Mouse (Mus musculus) ES-E14 (cell line): ENCODE data around the gene Stkld1. TPM values are rescaled to one million over a fixed set of nuclear protein-coding genes. Genes with fewer than 3 reads are reported as not detected.

ENCODE experiments used
- DNase-seq: peaks from one replicate; pipeline ENCODE4 v3.0.0-alpha.2; 2013; ENCODE audit warnings: low read depth, low spot score
- H3K27ac ChIP-seq: 2 replicates; pipeline ENCODE4 v1.5.1; 2012; ENCODE audit warnings: low read depth, mild to moderate bottlenecking, low read length, moderate library complexity, mixed read lengths; ENCODE audit not compliant: poor library complexity, insufficient read depth, severe bottlenecking
- H3K36me3 ChIP-seq: 2 replicates; pipeline ENCODE4 v1.6.1; 2012; ENCODE audit warnings: mild to moderate bottlenecking, low read length, moderate library complexity, mixed read lengths; ENCODE audit not compliant: control insufficient read depth, poor library complexity, insufficient read depth, severe bottlenecking
- H3K4me1 ChIP-seq, 2 experiments: fragments of 150-350 bp in 1 of 2; sonication (generic) in 1 of 2; 2 replicates each; pipeline ENCODE4 v1.6.1; 2012; ENCODE audit warnings: low read length in 2 of 2, mild to moderate bottlenecking in 1 of 2, mixed read lengths in 1 of 2; ENCODE audit not compliant: control insufficient read depth in 2 of 2, insufficient read depth in 2 of 2, poor library complexity in 1 of 2
- H3K4me3 ChIP-seq, 2 experiments: fragments of 150-350 bp in 1 of 2; sonication (generic) in 1 of 2; 2 replicates each; pipeline ENCODE4 v1.5.1; 2012; ENCODE audit warnings: low read length in 2 of 2, low read depth in 1 of 2, mild to moderate bottlenecking in 1 of 2, mixed read lengths in 1 of 2; ENCODE audit not compliant: insufficient read depth in 1 of 2, poor library complexity in 1 of 2, severe bottlenecking in 1 of 2
- H3K9ac ChIP-seq: 2 replicates; pipeline ENCODE4 v1.6.1; 2012; ENCODE audit warnings: low read depth, mild to moderate bottlenecking, low read length, mixed read lengths; ENCODE audit not compliant: poor library complexity, insufficient read depth, severe bottlenecking
- H3K9me3 ChIP-seq: fragments of 150-350 bp; sonication (generic); 2 replicates; pipeline ENCODE4 v1.6.1; 2012; ENCODE audit warnings: low read depth, mild to moderate bottlenecking, low read length; ENCODE audit not compliant: control insufficient read depth, insufficient read depth
- CHD2 ChIP-seq: IDR thresholded peaks from 2 replicates; pipeline ENCODE4 v1.6.1; 2014; ENCODE audit warnings: mild to moderate bottlenecking, low read depth, low read length, inconsistent platforms
- HCFC1 ChIP-seq: IDR thresholded peaks from 2 replicates; pipeline ENCODE4 v1.6.1; 2012; ENCODE audit warnings: low read length, inconsistent platforms, borderline replicate concordance; ENCODE audit not compliant: insufficient read depth
- MAFK ChIP-seq: IDR thresholded peaks from 2 replicates; pipeline ENCODE4 v1.6.1; 2014; ENCODE audit warnings: mild to moderate bottlenecking, low read depth, low read length, inconsistent platforms; ENCODE audit not compliant: insufficient read depth
- ZC3H11A ChIP-seq: IDR thresholded peaks from 2 replicates; pipeline ENCODE4 v1.6.1; 2012; ENCODE audit warnings: low read depth, mild to moderate bottlenecking, inconsistent platforms, low read length, borderline replicate concordance
- ZNF384 ChIP-seq: IDR thresholded peaks from 2 replicates; pipeline ENCODE4 v1.6.1; 2012; ENCODE audit warnings: low read depth, low read length, inconsistent platforms
- in situ Hi-C, 2 experiments: fragments of 600-800 bp; cut with MboI; formaldehyde crosslinking; loops; one replicate each; pipeline ENCODE4 v1.15.1; 2025; ENCODE audit warnings: low sequenced_read_pairs in 2 of 2, inconsistent platforms in 1 of 2; ENCODE audit not compliant: unreplicated experiment in 2 of 2
- total RNA-seq: library from RNA; depleted of rRNA; stranded (reverse); fragments of 300-350 nt; gene quantifications from 2 replicates; pipeline ENCODE4 v1.2.3, GENCODE M21; 2012

The Stkld1 gene
- total RNA-seq, 1 experiment: not detected

DNA sequence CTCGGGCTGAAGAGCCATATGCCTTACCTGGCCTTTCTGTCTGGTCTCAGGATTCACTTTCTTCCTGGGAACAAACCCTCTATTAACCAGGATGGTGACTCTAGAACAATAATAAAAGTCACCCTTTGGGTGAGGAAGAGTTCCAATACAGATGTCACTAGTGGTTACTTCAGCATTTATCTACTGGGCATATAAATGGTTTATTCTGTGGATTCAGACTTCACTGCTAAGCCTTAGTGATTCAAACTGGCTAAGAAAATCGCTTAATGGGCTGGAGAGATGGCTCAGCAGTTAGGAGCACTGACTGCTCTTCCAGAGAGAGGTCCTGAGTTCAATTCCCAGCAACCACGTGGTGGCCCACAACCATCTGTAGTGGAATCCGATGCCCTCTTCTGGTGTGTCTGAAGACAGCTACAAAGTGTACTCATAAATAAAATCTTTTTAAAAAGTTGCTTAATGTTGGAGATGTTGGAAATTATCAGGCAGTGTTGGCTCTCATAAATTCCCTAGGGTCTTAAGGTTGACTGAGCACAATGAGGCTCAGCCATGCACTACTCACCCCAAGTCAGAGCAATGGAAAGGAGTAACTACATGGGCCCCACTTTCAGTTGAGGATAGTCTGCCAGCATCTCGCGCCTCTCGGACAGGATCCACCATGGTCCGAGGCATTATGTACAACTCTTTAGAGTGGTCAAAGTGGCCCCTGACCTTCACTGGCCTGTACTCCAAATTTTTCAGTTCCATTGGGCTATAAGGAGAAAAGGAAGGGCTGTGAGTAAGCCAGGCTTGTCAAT lies 19.5 kb upstream of the Stkld1 start:
- Histone ChIP-seq H3K36me3 (peaks cover 56% of the 10 kb centered on the region), H3K4me1 (peaks cover 0 to 6% of the 10 kb centered on the region in 2 experiments; a peak in 1 of 4 replicates), H3K9me3 (no peaks in the 10 kb centered on the region), H3K27ac (no peak overlapping the region), H3K4me3 (0 out of 4 replicates have a peak overlapping the region, but pooled peaks of 1 of the 2 experiments have one; percentile 36), H3K9ac (no peak overlapping the region)
- in situ Hi-C loops: loop anchor here in 1 of 2 experiments (25.0 kb wide), 1 partner anchor 477 kb away; the partner anchor contains the start of gene Sec16a
- DNase-seq: no peak
- TF ChIP-seq MAFK (no peak), ZC3H11A (no peak), ZNF384 (no peak), HCFC1 (no peak), CHD2 (no peak; the same call in 1 of the 2 replicates)

DNA sequence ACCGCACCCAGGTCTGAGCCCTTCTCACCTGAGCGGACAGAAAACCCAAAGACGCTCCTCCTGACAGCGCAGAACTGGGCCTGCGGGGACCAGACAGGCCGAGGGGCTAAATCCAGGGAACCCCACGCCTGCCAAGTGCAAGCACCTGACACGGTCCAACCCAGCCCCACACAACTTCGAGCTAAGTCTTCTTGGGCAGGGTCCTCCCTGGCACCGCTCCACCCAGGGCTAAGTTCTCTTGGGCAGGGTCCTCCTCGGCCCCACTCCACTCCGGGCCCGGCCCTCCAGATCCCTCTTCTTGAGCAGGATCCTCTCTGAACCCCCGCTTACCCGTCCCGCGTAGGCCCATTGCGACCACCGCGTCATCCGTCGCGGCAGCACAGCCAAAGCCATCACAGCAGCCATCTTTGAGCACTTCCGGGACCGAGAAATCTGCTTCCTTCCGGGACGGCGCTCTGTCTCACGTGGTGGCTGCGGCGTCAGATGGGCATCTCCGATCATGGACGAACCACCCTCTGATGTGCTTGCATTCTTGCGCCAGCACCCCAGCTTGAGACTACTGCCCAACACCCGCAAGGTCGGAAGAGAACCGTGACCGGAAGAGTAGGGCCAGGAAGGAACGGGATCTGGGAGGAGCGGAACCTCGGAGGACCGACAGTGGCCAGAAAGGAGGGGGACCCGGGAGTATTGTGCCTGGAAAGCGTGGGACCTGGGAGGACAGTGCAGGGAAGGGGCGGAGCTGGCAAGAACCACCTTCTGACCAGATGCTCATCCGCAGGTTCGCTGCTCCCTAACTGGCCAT lies 17.7 kb upstream of the Stkld1 start, which contains the start of the genes Surf2 and Surf1:
Surf2 (plus strand) TSS at position 441 of the 802 bp plus-strand sequence.
Surf1 (minus strand) TSS at position 604 of the 802 bp plus-strand sequence.
- H3K9me3 ChIP-seq: no peaks in the 10 kb centered on the region
- in situ Hi-C loops: loop anchor here in 1 of 2 experiments (25.0 kb wide), 1 partner anchor 479 kb away; the partner anchor contains the start of gene Sec16a
- peaks cover 0 to 6% of the 10 kb centered on the region in 2 experiments; a peak in 1 of 4 replicates for H3K4me1 ChIP-seq
- TF ChIP-seq MAFK (no peak), ZC3H11A (no peak), HCFC1 (no peak), CHD2 (no peak), ZNF384 (no peak)
- H3K4me3 ChIP-seq: peak within 1 kb of the TSS; percentile 69 to 86
- peak within 1 kb of the TSS; percentile 78 for H3K9ac ChIP-seq
- H3K27ac ChIP-seq: 0 out of 2 replicates have a peak within 1 kb of the TSS, but pooled peaks have one; percentile 3
- DNase-seq: no peak
- H3K36me3 ChIP-seq: peaks cover 68% of the 10 kb centered on the region

DNA sequence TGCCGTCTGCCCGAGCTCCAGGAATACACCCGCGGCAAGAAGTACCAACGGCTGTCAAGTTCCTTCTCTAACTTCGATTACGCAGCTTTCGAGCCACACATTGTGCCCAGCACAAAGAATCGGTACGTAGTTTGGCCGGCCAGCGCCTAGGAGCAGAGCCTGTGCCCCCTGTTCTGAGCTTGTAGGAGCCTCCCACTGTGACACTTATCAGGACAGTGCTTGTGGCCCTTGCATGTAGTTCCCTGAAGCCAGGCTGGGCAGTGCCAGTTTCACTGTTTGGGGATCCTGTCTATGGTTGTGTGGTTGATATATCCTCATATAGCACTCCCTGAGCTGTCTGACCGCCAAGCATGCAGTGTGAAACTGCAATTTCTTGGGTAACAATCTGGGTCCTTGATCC lies 17.1 kb upstream of the Stkld1 start:
- H3K27ac ChIP-seq: no peak overlapping the region
- in situ Hi-C loops: loop anchor here in 1 of 2 experiments (25.0 kb wide), 1 partner anchor 479 kb away; the partner anchor contains the start of gene Sec16a
- peaks cover 0 to 6% of the 10 kb centered on the region in 2 experiments; a peak in 1 of 4 replicates for H3K4me1 ChIP-seq

DNA sequence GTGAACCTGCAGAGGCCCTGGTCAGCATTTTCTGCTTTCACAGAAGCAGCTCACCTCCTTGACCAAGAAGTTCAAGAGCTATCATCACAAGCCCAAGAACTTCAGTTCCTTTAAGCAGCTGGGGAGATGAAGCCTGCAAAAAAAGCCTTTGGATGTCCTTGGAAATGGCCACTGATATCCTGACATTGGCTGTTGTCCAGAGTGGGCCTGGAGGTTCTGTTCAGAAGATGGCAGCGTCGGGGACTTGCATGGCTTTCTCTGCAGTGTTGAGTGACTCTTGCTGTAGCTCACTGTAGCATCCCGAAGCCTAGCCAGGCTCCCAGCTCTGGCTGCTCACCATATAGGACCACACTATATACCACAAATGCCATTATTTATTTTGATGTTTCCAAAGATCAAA lies 14.2 kb upstream of the Stkld1 start:
- no peak for DNase-seq
- H3K4me3 ChIP-seq: no peak overlapping the region

More for the DNA sequence above, 17.1 kb upstream of the Stkld1 start:
- peak overlapping the region; percentile 69 to 86 for H3K4me3 ChIP-seq
- peak overlapping the region; percentile 78 for H3K9ac ChIP-seq
- DNase-seq: no peak
- H3K9me3 ChIP-seq: no peaks in the 10 kb centered on the region
- TF ChIP-seq CHD2 (no peak), HCFC1 (no peak), ZC3H11A (no peak), MAFK (no peak), ZNF384 (no peak)
- peaks cover 67% of the 10 kb centered on the region for H3K36me3 ChIP-seq

More for the DNA sequence above, 14.2 kb upstream of the Stkld1 start:
- in situ Hi-C loops: loop anchor here in 1 of 2 experiments (25.0 kb wide), 1 partner anchor 482 kb away; the partner anchor contains the start of gene Sec16a
- no peak overlapping the region for H3K27ac ChIP-seq
- TF ChIP-seq MAFK: no peak
- TF ChIP-seq CHD2: no peak
- no peak for TF ChIP-seq ZNF384
- TF ChIP-seq HCFC1: no peak
- no peak for TF ChIP-seq ZC3H11A
- H3K9me3 ChIP-seq: no peaks in the 10 kb centered on the region
- peaks cover 51% of the 10 kb centered on the region for H3K36me3 ChIP-seq
- no peak overlapping the region for H3K9ac ChIP-seq
- peaks cover 0 to 6% of the 10 kb centered on the region in 2 experiments; a peak in 1 of 4 replicates for H3K4me1 ChIP-seq
